Mouse (Mus musculus): ENCODE results near the gene Gm21488. TPM values are rescaled to one million over a fixed set of nuclear protein-coding genes. Genes with fewer than 3 reads are reported as not detected.
"Not testable (repeated sequence)": the region's sequence is repeated elsewhere in the genome, so short reads cannot be mapped to it uniquely, and the experiment has no call there.

Gm21488 gene
- not detected in 2 replicates for polyA plus RNA-seq (2014; fragmentation: Nextera tagmentation; extraction: Ambion mirVana)

DNA sequence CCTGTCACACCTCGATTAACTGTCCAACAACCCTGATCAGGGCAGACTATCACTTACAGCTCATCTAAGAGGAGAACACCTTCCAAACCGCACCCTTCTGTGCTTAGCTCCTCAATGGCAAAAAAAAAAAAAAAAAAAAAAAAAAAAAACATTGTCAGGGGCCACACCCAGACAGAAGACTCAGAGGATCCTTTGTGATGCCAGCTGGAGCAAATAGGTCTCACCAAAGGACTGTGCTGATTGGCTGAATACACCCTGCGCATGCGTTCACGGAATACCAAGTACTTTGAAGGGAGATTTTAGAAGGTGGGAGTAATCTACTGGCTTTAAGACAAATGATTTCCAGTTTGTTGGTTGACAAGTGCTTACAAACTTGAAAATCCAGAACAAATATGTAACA is at the start of gene Gm21488:
TSS of gene Gm21488 (minus strand) at position 101 of the 400 bp plus-strand sequence.
- H3K4me2 ChIP-seq (replicated peaks; ENCODE audit: low read depth, low read length); H3K27me3 ChIP-seq (ENCODE audit: control insufficient read depth, insufficient read depth, low read length); H3K9ac ChIP-seq (replicated peaks; ENCODE audit: low read depth, low read length); ATAC-seq (ENCODE audit: insufficient number of reproducible peaks, insufficient read depth, low FRiP score, low read depth); H3K4me3 ChIP-seq (ENCODE audit: low read depth, low read length); H3K27ac ChIP-seq (ENCODE audit: low read length); H3K9me3 ChIP-seq (ENCODE audit: control insufficient read depth, low read depth, low read length); H3K36me3 ChIP-seq (ENCODE audit: control insufficient read depth, insufficient read depth, low read length); H3K4me1 ChIP-seq (ENCODE audit: control insufficient read depth, insufficient read depth, low read length): not testable (repeated sequence)
- no CpG with 5 or more reads among the region's 5 CpGs for WGBS
